Mouse (Mus musculus): Measurements from ENCODE around the gene Lce1j.
"Not testable (repeated sequence)": the region's sequence is repeated elsewhere in the genome, so short reads cannot be mapped to it uniquely, and the experiment has no call there.

The Lce1j gene

GRCm38 (mm10) chr3:92790414-92790813, at the start of gene Lce1j:
Gene Lce1j (minus strand): TSS chr3:92790514.
- no peak for DNase-seq

- DNase-seq = no peak
Measured at GRCm38 (mm10) chr3:92827108-92827507, 36.8 kb upstream of the Lce1j start, which contains the start of gene Kprp. Gene Kprp (minus strand): TSS chr3:92827247.

DNA sequence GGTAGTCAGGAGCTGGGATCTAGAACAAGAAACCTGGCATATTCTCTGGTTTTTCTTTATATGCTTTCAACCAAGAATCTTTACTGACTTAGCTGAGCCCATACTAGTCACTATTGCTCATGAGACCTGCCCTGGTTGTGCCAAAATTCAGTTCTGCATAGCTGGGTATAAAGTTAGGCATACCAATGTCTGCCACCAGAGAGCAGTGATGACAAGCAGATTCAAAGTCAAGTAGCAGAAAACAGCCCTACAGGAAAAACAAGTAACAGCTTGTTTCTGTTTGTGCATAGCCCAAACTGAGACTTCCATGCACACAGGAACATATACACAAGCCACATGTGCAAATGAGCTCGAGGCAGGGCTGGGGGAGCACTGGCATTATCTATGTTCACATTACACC, 35.5 kb upstream of the Lce1j start:
- no peak for DNase-seq

GRCm38 (mm10) chr3:92816036-92816435, 25.7 kb upstream of the Lce1j start:
- not testable (repeated sequence) for DNase-seq

DNA sequence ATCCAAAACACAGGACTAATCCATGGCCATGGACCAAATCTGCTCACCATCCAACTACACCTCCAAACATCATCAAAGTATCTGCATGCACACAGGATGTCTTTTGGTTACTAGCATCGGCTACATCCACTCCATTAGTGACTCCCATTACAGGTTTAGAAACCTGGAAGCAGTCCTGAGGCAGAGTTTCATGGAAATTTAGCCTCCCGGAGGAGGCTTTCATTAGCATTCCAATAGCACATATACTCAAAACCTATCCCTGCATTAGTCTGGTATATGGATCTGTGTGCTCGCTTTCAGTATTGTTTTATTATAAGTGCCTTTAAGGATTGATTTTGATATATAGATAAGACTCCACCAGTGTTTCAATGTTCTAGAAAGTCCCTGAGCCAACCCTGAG, 25.3 kb upstream of the Lce1j start:
- DNase-seq = no peak

GRCm38 (mm10) chr3:92807791-92808190, 17.5 kb upstream of the Lce1j start, which contains the start of gene Lce1k:
Gene Lce1k (minus strand): TSS chr3:92807891.
- DNase-seq = no peak

- no peak for DNase-seq
Measured at GRCm38 (mm10) chr3:92778799-92779198, 11.5 kb downstream of the Lce1j start, which contains the start of gene Lce1i. Gene Lce1i (minus strand): TSS chr3:92778899.

- no peak for DNase-seq
Measured at GRCm38 (mm10) chr3:92771573-92771972, 18.7 kb downstream of the Lce1j start.

DNA sequence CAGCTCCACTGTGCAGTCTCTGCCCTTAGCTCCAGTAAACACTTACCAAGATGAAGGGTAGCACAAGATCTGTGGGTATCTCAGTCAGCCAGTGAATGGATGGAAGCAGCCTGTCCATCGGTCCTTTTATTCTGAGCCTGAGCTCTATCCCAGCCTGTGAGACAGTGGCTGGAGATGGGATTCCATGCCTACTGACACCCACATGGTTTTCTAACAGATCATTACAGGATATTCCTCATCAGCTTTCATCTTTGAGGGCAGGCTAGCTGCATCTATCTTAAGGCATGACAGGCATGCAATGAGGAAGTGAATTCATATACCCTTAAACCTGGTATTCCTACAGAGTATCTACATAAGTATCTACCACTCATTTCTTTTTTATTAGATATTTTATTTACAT, 25.3 kb downstream of the Lce1j start, which contains the start of gene Lce1h:
Gene Lce1h (minus strand): TSS at position 101 of the 400 bp plus-strand sequence.
- no peak for DNase-seq

DNA sequence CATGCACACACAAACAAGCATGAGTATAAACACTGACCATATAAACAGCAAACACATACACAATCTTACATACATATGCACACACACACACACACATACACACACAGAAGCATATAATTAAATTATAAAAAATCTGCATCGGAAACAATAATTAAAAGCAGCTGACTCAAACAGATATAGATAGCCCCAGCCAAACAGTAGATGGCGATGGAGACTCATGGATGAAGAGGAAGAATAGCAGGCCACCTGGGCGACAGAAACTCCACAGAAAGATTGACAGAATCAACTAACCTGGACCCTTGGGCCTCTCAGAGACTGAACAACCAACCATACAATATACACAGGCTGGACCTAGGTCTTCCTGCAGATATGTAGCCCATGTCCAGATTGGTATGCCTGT, 37.1 kb downstream of the Lce1j start:
- no peak for DNase-seq

GRCm38 (mm10) chr3:92752238-92752637, 38.1 kb downstream of the Lce1j start, which contains the start of gene Lce1g:
Gene Lce1g (minus strand): TSS chr3:92752338.
- no peak for DNase-seq

DNA sequence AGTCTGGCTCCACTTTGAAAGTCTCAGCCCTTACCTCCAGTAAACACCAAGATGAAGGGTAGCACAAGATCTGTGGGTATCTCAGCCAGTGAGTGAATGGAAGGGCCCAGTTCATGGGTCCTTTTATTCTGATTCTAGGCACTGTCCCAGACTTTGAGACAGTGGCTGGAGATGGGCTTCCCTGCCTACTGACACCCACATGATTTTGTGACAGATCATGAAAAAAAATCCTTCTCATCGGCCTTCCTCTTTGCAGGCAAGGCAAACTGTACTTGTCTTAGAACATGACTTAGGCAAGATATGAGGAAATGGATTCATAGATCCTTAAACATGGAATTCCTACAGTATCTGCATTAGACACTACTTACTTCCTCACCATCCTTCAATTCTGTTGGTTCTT, 51.3 kb downstream of the Lce1j start, which contains the start of gene Gm38119:
Gene Gm38119 (minus strand): TSS at position 101 of the 400 bp plus-strand sequence.
- DNase-seq = no peak

All from cerebellum, adult 8-10 months (tissue).